Mouse (Mus musculus) thymus, adult 2 months (tissue): ENCODE measurements around the gene Kctd5.

Experiments used
- CTCF ChIP-seq: fragments of 200-500 bp; IDR thresholded peaks from 2 replicates; pipeline ENCODE4 v1.5.1; 2012; ENCODE audit warnings: mild to moderate bottlenecking, control low read depth, low read length, moderate library complexity, borderline replicate concordance; ENCODE audit not compliant: control insufficient read depth, poor library complexity, insufficient read depth; ENCODE audit errors: extremely low read depth
- POLR2A ChIP-seq: fragments of 200-500 bp; IDR thresholded peaks from 2 replicates; pipeline ENCODE4 v1.6.1; 2012; ENCODE audit warnings: mild to moderate bottlenecking, low read length, control low read depth, moderate library complexity; ENCODE audit not compliant: control insufficient read depth, poor library complexity, insufficient read depth; ENCODE audit errors: extremely low read depth

DNA sequence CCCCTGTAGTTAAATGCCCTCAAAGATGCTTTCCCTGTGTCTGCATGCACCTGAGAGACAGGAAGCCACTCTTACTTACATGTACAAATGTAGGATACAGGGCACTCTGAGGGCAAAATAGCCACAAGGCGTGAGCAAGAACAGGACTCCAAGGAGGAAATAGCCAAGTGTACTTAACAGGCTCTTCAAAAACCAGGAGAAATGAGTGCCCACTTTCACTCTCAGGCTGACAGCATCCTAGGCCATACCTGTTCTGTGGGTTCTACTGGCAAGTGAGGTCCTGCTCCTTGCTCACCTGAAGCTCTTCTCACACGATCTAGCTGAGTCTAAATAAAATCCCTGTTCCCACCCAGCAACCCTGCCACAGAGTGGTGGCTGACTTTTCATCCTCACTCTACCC, 3.8 kb upstream of the Kctd5 start:
- TF ChIP-seq CTCF (no peak), POLR2A (no peak)
